Mouse (Mus musculus): ENCODE measurements at regions not wholly inside any gene's neighbourhood (a gene's known extent, or its start where the extent isn't known, plus 50 kb on each side); places are given as distances from the start of the nearest gene placed in this dataset.

DNA sequence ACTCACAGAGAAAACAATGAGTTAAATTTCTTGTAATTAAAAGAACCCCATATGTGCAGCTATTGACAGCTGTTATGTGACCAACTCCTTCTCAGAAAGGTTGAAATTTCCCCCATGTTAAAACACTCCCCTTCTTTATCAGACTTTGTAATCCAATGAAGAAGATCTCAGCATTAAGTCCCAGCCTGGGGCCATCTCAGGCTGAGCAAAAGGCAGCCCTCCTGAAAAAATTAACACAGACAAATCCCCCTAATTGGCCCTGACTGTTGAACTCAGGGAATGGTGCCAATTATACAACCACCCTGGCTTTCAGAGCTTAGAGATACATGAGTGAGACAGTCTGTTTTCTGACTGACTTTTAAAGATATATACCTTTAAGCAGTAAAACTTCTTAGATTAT, 454.9 kb upstream of the Atp11b start:
- Histone ChIP-seq H3K9me3 (replicated peaks; ENCODE audit: low read length) (peaks cover 4% of the 10 kb centered on the region), H3K4me3 (replicated peaks in 1 of 3; ENCODE audit: low read depth in 2 of 3, low read length in 2 of 3, poor library complexity in 1 of 3) (no peak overlapping the region), H3K79me2 (replicated peaks; ENCODE audit: control insufficient read depth, extremely low read depth, insufficient read depth, poor library complexity, severe bottlenecking) (no peaks in the 10 kb centered on the region), H3K4me2 (ENCODE audit: insufficient read depth, low read depth, poor library complexity, severe bottlenecking) (no peak overlapping the region), H3K27me3 (replicated peaks) (no peaks in the 10 kb centered on the region), H3K9ac (ENCODE audit: insufficient read depth, low read depth) (no peak overlapping the region), H3K36me3 (replicated peaks in 1 of 2; ENCODE audit: control insufficient read depth in 1 of 2, insufficient read depth in 1 of 2, low read length in 1 of 2) (no peaks in the 10 kb centered on the region), H3K4me1 (ENCODE audit: control insufficient read depth in 1 of 2, insufficient read depth in 2 of 2) (no peaks in the 10 kb centered on the region), H3K27ac (ENCODE audit: insufficient read depth, low read depth) (no peak overlapping the region)
- DNase-seq (ENCODE audit: extremely low read depth), result no peak
- in situ Hi-C loops (cut with MboI; ENCODE audit: low pct_ligation_motif_present, low pct_unique_long_range_greater_than_20kb, low sequenced_read_pairs), result no loop called here
- TF ChIP-seq ZKSCAN1 (IDR thresholded peaks at IDR 0.05; ENCODE audit: borderline replicate concordance, low read depth, low read length) (no peak), USF1 (IDR thresholded peaks at IDR 0.05; ENCODE audit: low read depth, low read length) (no peak), PAX5 (IDR thresholded peaks at IDR 0.05; ENCODE audit: low read length) (no peak), SIN3A (IDR thresholded peaks at IDR 0.05; ENCODE audit: low read length) (no peak), CHD2 (IDR thresholded peaks at IDR 0.05; ENCODE audit: low read length) (no peak), E2F4 (IDR thresholded peaks at IDR 0.05; ENCODE audit: insufficient replicate concordance, low read depth, low read length) (no peak), GABPA (IDR thresholded peaks at IDR 0.05; ENCODE audit: insufficient replicate concordance, low read depth, low read length) (no peak), ZMIZ1 (IDR thresholded peaks at IDR 0.05; ENCODE audit: low read depth, low read length) (no peak), RAD21 (IDR thresholded peaks at IDR 0.05; ENCODE audit: low read depth, low read length) (no peak), MXI1 (IDR thresholded peaks at IDR 0.05; ENCODE audit: low read depth, low read length) (no peak), CHD1 (IDR thresholded peaks at IDR 0.05; ENCODE audit: low read depth, low read length) (no peak), USF2 (conservative IDR thresholded peaks at IDR 0.05; ENCODE audit: low read depth, low read length) (no peak), UBTF (IDR thresholded peaks at IDR 0.05; ENCODE audit: low read depth, low read length) (no peak), POLR2AphosphoS2 (IDR thresholded peaks at IDR 0.05; ENCODE audit: low read depth, low read length) (no peak)
- dilution Hi-C loops (cut with MboI; ENCODE audit: extremely low pct_ligation_motif_present, extremely low pct_unique_long_range_greater_than_20kb, low sequenced_read_pairs), result no loop called here

DNA sequence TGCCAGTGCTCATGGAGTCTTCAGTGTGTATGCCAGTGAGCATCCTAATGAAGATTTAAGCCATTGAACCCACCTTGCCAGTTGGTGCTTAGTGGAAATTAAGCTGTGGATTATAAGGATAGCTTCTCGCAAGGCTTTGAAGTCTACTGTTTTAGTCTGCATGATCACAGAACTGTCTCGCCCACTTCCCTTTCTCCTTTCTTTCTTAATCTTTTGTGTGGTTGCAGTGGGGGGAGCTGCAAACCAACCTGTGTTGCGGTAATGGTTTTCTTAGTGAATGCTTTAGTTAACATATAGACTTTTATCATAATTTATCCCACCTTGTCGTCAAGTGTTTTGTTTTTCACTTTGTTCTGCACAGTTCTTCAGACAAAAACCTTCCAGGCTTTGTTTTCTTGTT, 447.9 kb upstream of the Atp11b start:
- dilution Hi-C loops (cut with MboI; ENCODE audit: extremely low pct_ligation_motif_present, extremely low pct_unique_long_range_greater_than_20kb, low sequenced_read_pairs) (no loop called here), in situ Hi-C loops (cut with MboI; ENCODE audit: low pct_ligation_motif_present, low pct_unique_long_range_greater_than_20kb, low sequenced_read_pairs) (no loop called here)
- TF ChIP-seq CTCF (conservative IDR thresholded peaks at IDR 0.05 in 1 of 2, IDR thresholded peaks at IDR 0.05 in 1 of 2; ENCODE audit: low read depth in 2 of 2, low read length in 2 of 2) (no peak), HCFC1 (IDR thresholded peaks at IDR 0.05; ENCODE audit: low read depth, low read length) (no peak), MAZ (IDR thresholded peaks at IDR 0.05; ENCODE audit: low read depth, low read length) (no peak), MXI1 (IDR thresholded peaks at IDR 0.05; ENCODE audit: low read depth, low read length) (no peak), NELFE (IDR thresholded peaks at IDR 0.05; ENCODE audit: low read depth, low read length) (no peak), TCF12 (IDR thresholded peaks at IDR 0.05; ENCODE audit: low read depth, low read length) (no peak), KAT2A (IDR thresholded peaks at IDR 0.05; ENCODE audit: insufficient replicate concordance, low read length) (no peak), MAX (IDR thresholded peaks at IDR 0.05; ENCODE audit: low read length) (no peak), SIN3A (IDR thresholded peaks at IDR 0.05; ENCODE audit: low read length) (no peak), ZMIZ1 (IDR thresholded peaks at IDR 0.05; ENCODE audit: low read depth, low read length) (no peak), E2F4 (IDR thresholded peaks at IDR 0.05; ENCODE audit: insufficient replicate concordance, low read depth, low read length) (no peak), ELF1 (IDR thresholded peaks at IDR 0.05; ENCODE audit: low read depth, low read length) (no peak), SMC3 (IDR thresholded peaks at IDR 0.05; ENCODE audit: low read depth, low read length) (no peak), EP300 (IDR thresholded peaks at IDR 0.05; ENCODE audit: low read length) (no peak), TBP (conservative IDR thresholded peaks at IDR 0.05; ENCODE audit: low read depth, low read length) (no peak), MAFK (IDR thresholded peaks at IDR 0.05; ENCODE audit: insufficient replicate concordance, low read length) (no peak), IRF4 (IDR thresholded peaks at IDR 0.05; ENCODE audit: low read depth, low read length) (no peak), USF1 (IDR thresholded peaks at IDR 0.05; ENCODE audit: low read depth, low read length) (no peak), RCOR1 (conservative IDR thresholded peaks at IDR 0.05; ENCODE audit: low read depth, low read length) (no peak)
- H3K27ac ChIP-seq (ENCODE audit: insufficient read depth, low read depth), result no peak overlapping the region
- H3K4me3 ChIP-seq (replicated peaks in 1 of 3; ENCODE audit: low read depth in 2 of 3, low read length in 2 of 3, poor library complexity in 1 of 3), result no peak overlapping the region
- H3K36me3 ChIP-seq (replicated peaks in 1 of 2; ENCODE audit: control insufficient read depth in 1 of 2, insufficient read depth in 1 of 2, low read length in 1 of 2), result no peaks in the 10 kb centered on the region
- no peak overlapping the region for H3K4me2 ChIP-seq (ENCODE audit: insufficient read depth, low read depth, poor library complexity, severe bottlenecking)
- peaks cover 5% of the 10 kb centered on the region for H3K9me3 ChIP-seq (replicated peaks; ENCODE audit: low read length)
- no peaks in the 10 kb centered on the region for H3K79me2 ChIP-seq (replicated peaks; ENCODE audit: control insufficient read depth, extremely low read depth, insufficient read depth, poor library complexity, severe bottlenecking)
- no peaks in the 10 kb centered on the region for H3K27me3 ChIP-seq (replicated peaks)
- H3K4me1 ChIP-seq (ENCODE audit: control insufficient read depth in 1 of 2, insufficient read depth in 2 of 2), result no peaks in the 10 kb centered on the region
- H3K9ac ChIP-seq (ENCODE audit: insufficient read depth, low read depth), result no peak overlapping the region
- DNase-seq (ENCODE audit: extremely low read depth), result no peak

Data from CH12.LX (cell line).